Mouse (Mus musculus) small intestine, adult 2 months (tissue): ENCODE results near the gene Retnla. TPM values are rescaled to one million over a fixed set of nuclear protein-coding genes. Genes with fewer than 3 reads are reported as not detected.
"Not testable (repeated sequence)": the region's sequence is repeated elsewhere in the genome, so short reads cannot be mapped to it uniquely, and the experiment has no call there.

Experiments
- H3K27ac ChIP-seq: fragments of 200-500 bp; 2 replicates; pipeline ENCODE4 v1.5.1; 2012; ENCODE audit warnings: low read depth, low read length, control low read depth, inconsistent platforms; ENCODE audit not compliant: insufficient read depth
- H3K27me3 ChIP-seq: fragments of 200-500 bp; 2 replicates; pipeline ENCODE4 v1.6.1; 2012; ENCODE audit warnings: mild to moderate bottlenecking, moderate library complexity, low read length, inconsistent platforms; ENCODE audit not compliant: control insufficient read depth, insufficient read depth
- H3K36me3 ChIP-seq: fragments of 200-500 bp; 2 replicates; pipeline ENCODE4 v1.6.1; 2012; ENCODE audit warnings: mild to moderate bottlenecking, low read length, control low read depth, inconsistent platforms; ENCODE audit not compliant: control insufficient read depth, insufficient read depth
- H3K4me1 ChIP-seq: fragments of 200-500 bp; 2 replicates; pipeline ENCODE4 v1.6.1; 2012; ENCODE audit warnings: low read length, inconsistent platforms, mixed read lengths; ENCODE audit not compliant: control insufficient read depth, insufficient read depth, insufficient read length
- H3K4me3 ChIP-seq: fragments of 200-500 bp; 2 replicates; pipeline ENCODE4 v1.5.1; 2012; ENCODE audit warnings: low read depth, mild to moderate bottlenecking, control low read depth, inconsistent platforms, low read length, moderate library complexity
- CTCF ChIP-seq: fragments of 200-500 bp; IDR thresholded peaks from 2 replicates; pipeline ENCODE4 v1.5.1; 2012; ENCODE audit warnings: low read depth, mild to moderate bottlenecking, control low read depth, inconsistent platforms, low read length, moderate library complexity, mixed read lengths; ENCODE audit not compliant: insufficient replicate concordance, insufficient read length; ENCODE audit errors: extremely low read depth
- POLR2A ChIP-seq: fragments of 200-500 bp; IDR thresholded peaks from 2 replicates; pipeline ENCODE4 v1.6.1; 2012; ENCODE audit warnings: low read depth, mild to moderate bottlenecking, control low read depth, inconsistent platforms, low read length, moderate library complexity
- WGBS: fragments of 180-500 bp; shearing (Covaris S2); methylation state at CpG from one replicate; pipeline ENCODE4 v1.1.7; 2018; 5-methylcytosine and 5-hydroxymethylcytosine counted together
- polyA plus RNA-seq: library from polyadenylated mRNA; depleted of rRNA; stranded (reverse); fragments of >200 nt; gene quantifications from 2 replicates; pipeline ENCODE4 v1.2.3, GENCODE M21; 2012

Retnla gene
- polyA plus RNA-seq, 1 experiment, result 0.33 TPM

GRCm38 (mm10) chr16:48843671-48844386, 1.5 kb downstream of the Retnla start:
- H3K4me3 ChIP-seq, result no peak overlapping the region
- 89% methylated on average over 4 of the region's 4 CpGs for whole genome bisulfite sequencing
- TF ChIP-seq POLR2A (no peak), CTCF (no peak)
- H3K4me1 ChIP-seq, result no peaks in the 10 kb centered on the region
- H3K27ac ChIP-seq, result no peak overlapping the region
- H3K27me3 ChIP-seq, result no peaks in the 10 kb centered on the region
- no peaks in the 10 kb centered on the region for H3K36me3 ChIP-seq

GRCm38 (mm10) chr16:48865004-48865403, 22.7 kb downstream of the Retnla start:
- not testable (repeated sequence) for H3K4me3 ChIP-seq, H3K36me3 ChIP-seq, H3K27me3 ChIP-seq, H3K4me1 ChIP-seq, H3K27ac ChIP-seq
- WGBS, result 79% methylated on average over 1 of the region's 1 CpGs

GRCm38 (mm10) chr16:48867690-48868089, 25.3 kb downstream of the Retnla start:
- Histone ChIP-seq H3K4me3 (no peak overlapping the region), H3K36me3 (no peaks in the 10 kb centered on the region), H3K4me1 (no peaks in the 10 kb centered on the region), H3K27ac (no peak overlapping the region), H3K27me3 (no peaks in the 10 kb centered on the region)
- no peak for TF ChIP-seq POLR2A
- TF ChIP-seq CTCF, result no peak
- 60% methylated on average over 2 of the region's 2 CpGs for WGBS

- Histone ChIP-seq H3K36me3 (no peaks in the 10 kb centered on the region), H3K27ac (no peak overlapping the region), H3K4me1 (no peaks in the 10 kb centered on the region), H3K4me3 (no peak overlapping the region), H3K27me3 (no peaks in the 10 kb centered on the region)
- TF ChIP-seq CTCF, result no peak
- TF ChIP-seq POLR2A, result no peak
- 65% methylated on average over 1 of the region's 1 CpGs for WGBS
These were observed 26.3 kb downstream of the Retnla start for GRCm38 (mm10) chr16:48868663-48869062.

GRCm38 (mm10) chr16:48869671-48870070, 27.3 kb downstream of the Retnla start:
- no peaks in the 10 kb centered on the region for H3K27me3 ChIP-seq
- no peak overlapping the region for H3K4me3 ChIP-seq
- no peaks in the 10 kb centered on the region for H3K4me1 ChIP-seq
- H3K36me3 ChIP-seq, result no peaks in the 10 kb centered on the region
- WGBS, result 67% methylated on average over 3 of the region's 3 CpGs
- TF ChIP-seq POLR2A (no peak), CTCF (no peak)
- no peak overlapping the region for H3K27ac ChIP-seq

- no peaks in the 10 kb centered on the region for H3K27me3 ChIP-seq
- H3K27ac ChIP-seq, result no peak overlapping the region
- no peaks in the 10 kb centered on the region for H3K4me1 ChIP-seq
- H3K4me3 ChIP-seq, result no peak overlapping the region
- TF ChIP-seq POLR2A, result no peak
- no peak for TF ChIP-seq CTCF
- 93% methylated on average over 1 of the region's 1 CpGs for WGBS
- H3K36me3 ChIP-seq, result no peaks in the 10 kb centered on the region
These were observed 29.4 kb downstream of the Retnla start for GRCm38 (mm10) chr16:48871754-48872153.

GRCm38 (mm10) chr16:48872321-48872720, 30.0 kb downstream of the Retnla start, which contains the start of gene Retnlg:
Gene Retnlg (plus strand): TSS chr16:48872621.
- no peak within 1 kb of the TSS for H3K27ac ChIP-seq
- no peaks in the 10 kb centered on the region for H3K27me3 ChIP-seq
- no peaks in the 10 kb centered on the region for H3K4me1 ChIP-seq
- no peak within 1 kb of the TSS for H3K4me3 ChIP-seq
- H3K36me3 ChIP-seq, result no peaks in the 10 kb centered on the region
- TF ChIP-seq POLR2A (no peak), CTCF (no peak)
- 57% methylated on average over 4 of the region's 4 CpGs for WGBS
